23 mouse cellular contexts compared by ENCODE assay signal in genomic region chr5:106623337-106623736, GRCm38 (mm10). TPM values are rescaled to one million over a fixed set of nuclear protein-coding genes. Genes with fewer than 3 reads are reported as not detected.
"Had no signal": no experiment of that assay in that cellular context is flagged by ENCODE, and none has a peak within 500 bp of the region (broad histone marks: within the 10 kb centered on the region; RNA-seq: fewer than 3 reads in every experiment).

No protein-coding gene starts in this region.

- H3K4me3 ChIP-seq: limb, embryonic 15.5 days; liver, embryonic 12.5 days; midbrain, embryonic 12.5 days; neural tube, embryonic 13.5 days; stomach, embryonic 15.5 days had no signal

- ATAC-seq: liver, embryonic 12.5 days; midbrain, embryonic 16.5 days had no signal

- H3K27ac ChIP-seq: kidney, postnatal 0 days; limb, embryonic 15.5 days; liver, embryonic 12.5 days; midbrain, embryonic 12.5 days; neural tube, embryonic 13.5 days; stomach, embryonic 15.5 days had no signal

- H3K4me1 ChIP-seq: limb, embryonic 15.5 days; liver, embryonic 12.5 days; neural tube, embryonic 13.5 days; stomach, embryonic 15.5 days had no signal

- H3K9ac ChIP-seq: limb, embryonic 15.5 days; liver, embryonic 12.5 days; lung, embryonic 14.5 days; midbrain, embryonic 12.5 days; neural tube, embryonic 13.5 days; stomach, embryonic 15.5 days had no signal

- DNase-seq: kidney, adult 9 months; kidney, postnatal 36 days; layer of hippocampus, adult 9-11 months; layer of hippocampus, postnatal 36 days; left cerebral cortex, postnatal 4 days; lung, embryonic 14.5 days; lung, postnatal 10 days; retina, postnatal 1 day; right cerebral cortex, postnatal 4 days; spleen, adult 18-20 months; thymus, adult 18-20 months; thymus, postnatal 14 days had no signal

- H3K4me2 ChIP-seq: limb, embryonic 15.5 days; liver, embryonic 12.5 days; lung, embryonic 14.5 days; midbrain, embryonic 12.5 days; neural tube, embryonic 13.5 days; stomach, embryonic 15.5 days had no signal

- H3K9me3 ChIP-seq: limb, embryonic 15.5 days; liver, embryonic 12.5 days; midbrain, embryonic 12.5 days; neural tube, embryonic 13.5 days; stomach, embryonic 15.5 days had no signal

- H3K27me3 ChIP-seq: limb, embryonic 15.5 days; liver, embryonic 12.5 days; midbrain, embryonic 12.5 days; neural tube, embryonic 13.5 days; stomach, embryonic 15.5 days had no signal

RNA-seq across cellular contexts. Expression of gene Gm17304, which starts 14.4 kb away (rescaled TPM):
- total RNA-seq: layer of hippocampus, adult 18-20 months; layer of hippocampus, postnatal 36 days; left cerebral cortex, postnatal 10 days; left cerebral cortex, postnatal 4 days; megakaryocyte-erythroid progenitor cell, adult 5-6 weeks had no signal
- polyA plus RNA-seq: kidney, postnatal 0 days; limb, embryonic 15.5 days; liver, embryonic 12.5 days; liver, embryonic 16.5 days; lung, embryonic 14.5 days; midbrain, embryonic 12.5 days; midbrain, embryonic 16.5 days; neural tube, embryonic 13.5 days; stomach, embryonic 15.5 days had no signal
